Mouse (Mus musculus) G1E-ER4 (cell line): ENCODE results near the gene Ptgr1. TPM values are rescaled to one million over a fixed set of nuclear protein-coding genes. Genes with fewer than 3 reads are reported as not detected.

Source experiments
- GATA1 ChIP-seq: IDR thresholded peaks from one replicate; pipeline ENCODE4 v1.8.0; 2012; ENCODE audit warnings: low read length, inconsistent platforms
- polyA plus RNA-seq: library from polyadenylated mRNA; stranded (reverse); fragments of >175 nt; gene quantifications from 2 replicates; pipeline ENCODE4 v1.2.3, GENCODE M21; 2012

Gene Ptgr1
- polyA plus RNA-seq, 1 experiment, result 0.06 TPM

DNA sequence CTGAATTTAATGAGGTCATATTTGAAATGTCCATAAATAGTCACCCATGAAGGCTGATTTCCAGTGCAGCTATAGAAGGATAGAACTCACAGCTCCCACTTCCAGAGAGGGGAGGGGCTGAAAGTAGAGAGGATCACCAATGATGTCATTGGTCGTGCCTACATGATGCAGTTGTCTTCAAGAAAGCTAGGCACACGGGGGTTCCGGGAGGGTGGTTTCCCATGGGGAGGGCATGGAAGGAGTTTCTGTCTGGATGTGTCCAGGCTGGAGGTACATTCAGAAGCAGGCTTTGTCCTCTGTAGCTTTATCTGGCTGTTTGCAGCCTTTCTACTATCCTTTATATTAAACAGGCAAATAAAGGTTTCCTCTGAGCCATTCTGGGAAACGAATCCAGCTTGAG lies 38.5 kb downstream of the Ptgr1 start:
- TF ChIP-seq GATA1, result no peak

DNA sequence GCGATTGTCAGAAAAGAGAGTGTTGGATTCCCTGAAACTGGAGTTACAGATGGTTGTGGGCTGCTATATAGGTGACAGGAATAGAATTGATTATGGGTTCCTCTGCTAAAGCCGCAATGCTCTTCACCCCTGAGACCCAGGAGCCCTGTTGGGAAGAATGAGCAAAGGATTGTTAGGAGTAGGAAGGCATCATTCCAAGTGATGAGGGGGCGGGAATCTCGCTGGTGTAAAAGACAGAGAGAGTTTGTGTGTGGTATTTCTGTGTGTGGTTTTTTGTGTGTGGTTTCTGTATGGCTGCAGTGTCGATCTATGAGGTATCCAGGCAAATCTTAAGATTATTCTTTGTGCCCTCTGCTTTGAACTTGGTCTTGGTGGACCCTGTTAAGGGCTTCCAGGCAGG lies 42.2 kb downstream of the Ptgr1 start:
- no peak for TF ChIP-seq GATA1

DNA sequence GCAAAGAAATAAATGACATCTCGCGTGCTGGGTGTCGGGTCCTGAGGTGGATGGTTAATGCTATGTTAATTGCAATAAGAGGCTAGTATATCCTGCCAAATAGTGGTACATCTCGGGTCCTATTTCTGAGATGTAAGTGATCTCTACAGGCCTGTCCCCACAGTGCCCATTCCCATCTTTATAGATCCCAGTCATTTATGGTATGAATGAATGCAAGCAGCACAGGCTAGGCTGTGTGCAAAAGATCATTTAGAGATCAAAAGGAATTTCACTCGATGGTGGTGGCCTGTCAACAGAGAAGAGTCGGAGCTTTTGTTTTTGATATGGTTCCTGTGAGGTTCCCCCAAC lies 42.7 kb downstream of the Ptgr1 start:
- TF ChIP-seq GATA1, result no peak

DNA sequence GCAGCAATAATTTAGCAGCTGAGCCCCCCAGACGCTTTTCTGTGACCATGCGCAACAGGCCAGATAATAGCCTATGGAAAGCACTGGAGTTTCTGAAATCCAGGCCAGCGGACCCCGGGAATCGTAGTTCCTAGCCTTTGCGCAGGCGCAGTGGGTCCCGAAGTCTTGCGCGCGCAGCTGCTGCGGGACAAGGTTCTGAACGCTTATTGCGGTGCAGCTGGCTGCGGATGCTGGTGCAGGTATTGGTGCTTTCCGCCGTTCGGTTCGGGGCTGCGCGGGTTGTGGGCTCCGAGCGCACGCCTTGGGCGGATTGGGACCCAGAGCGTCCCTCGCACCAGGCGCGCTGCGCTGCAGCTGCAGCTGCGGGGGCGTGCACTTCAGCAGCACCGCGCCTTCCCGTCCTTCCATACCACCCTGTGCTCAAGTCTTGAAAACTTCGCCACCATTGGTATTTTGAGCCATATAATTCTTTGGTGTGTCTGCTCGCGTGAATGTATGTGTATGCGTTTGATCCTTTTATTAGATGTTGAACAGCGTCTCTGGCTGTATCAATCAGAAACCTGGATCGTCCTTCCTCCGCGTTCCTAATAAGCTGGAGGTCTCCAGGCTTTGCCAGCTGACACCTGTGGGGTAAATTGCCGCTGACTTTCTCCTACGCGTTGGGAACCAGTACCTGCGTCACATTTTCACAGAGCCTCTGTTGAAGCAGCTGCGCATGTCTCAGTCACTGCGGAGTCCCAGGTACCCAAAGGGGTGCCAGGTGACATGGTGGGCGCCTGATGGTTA lies 43.3 kb downstream of the Ptgr1 start, which contains the start of gene Zkscan16:
Zkscan16 (plus strand) TSS at position 209 of the 786 bp plus-strand sequence.
- TF ChIP-seq GATA1, result no peak

DNA sequence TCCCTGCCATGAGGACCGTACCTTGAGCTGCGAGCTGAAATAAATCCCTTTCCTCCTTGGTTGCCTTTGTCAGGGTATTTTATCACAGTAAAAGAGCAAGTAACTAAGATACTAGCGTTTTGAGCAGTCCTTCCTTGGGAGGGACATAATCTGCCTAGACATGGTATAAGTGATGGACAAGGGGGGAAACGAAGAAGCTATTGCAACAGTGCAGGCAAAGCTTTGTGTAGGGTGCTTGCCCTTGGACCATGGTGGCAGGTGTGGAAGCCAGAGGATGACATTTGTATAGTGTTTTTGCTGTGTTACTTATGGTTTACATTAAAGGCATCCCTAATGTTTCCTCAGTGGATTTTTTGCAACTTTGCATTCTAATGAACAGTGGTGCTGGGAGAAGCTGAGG lies 44.0 kb downstream of the Ptgr1 start:
- no peak for TF ChIP-seq GATA1

DNA sequence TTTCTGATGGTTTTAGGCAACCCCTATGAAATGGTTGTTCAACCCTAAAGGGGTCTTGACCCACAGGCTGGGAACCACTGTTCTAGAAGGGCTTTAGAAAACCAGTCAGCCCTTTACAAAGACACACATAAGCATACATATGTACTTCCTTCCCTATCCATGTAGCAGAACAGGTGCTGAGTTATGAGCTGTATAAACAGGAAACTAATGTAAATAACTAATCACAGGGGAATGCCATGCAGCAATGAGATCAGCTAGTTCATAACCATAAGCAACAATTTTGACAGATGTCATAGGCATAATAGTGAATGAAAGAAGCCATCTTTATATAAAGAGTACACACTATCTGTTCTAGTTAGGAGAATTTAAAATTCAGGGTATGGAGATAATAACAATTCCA lies 45.3 kb downstream of the Ptgr1 start:
- TF ChIP-seq GATA1, result no peak

DNA sequence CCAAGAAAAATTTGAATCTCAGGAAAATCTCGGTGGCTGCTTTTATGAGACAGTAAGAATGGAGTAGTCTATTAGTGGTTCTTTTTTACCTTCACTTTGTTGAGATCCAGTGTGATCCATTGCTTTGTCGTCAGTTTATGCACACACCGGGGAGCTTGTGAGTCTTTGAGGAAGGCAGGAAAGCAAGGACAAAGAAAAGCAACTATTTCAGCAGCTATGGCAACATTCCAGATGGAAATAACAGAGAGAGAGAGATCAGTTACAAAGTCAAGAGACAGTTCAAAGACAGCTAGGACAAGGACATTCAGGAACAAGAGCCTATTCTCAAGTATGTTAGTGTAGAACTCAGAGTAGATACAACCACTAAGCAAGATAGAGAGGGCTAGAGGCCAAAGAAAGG lies 51.1 kb downstream of the Ptgr1 start:
- TF ChIP-seq GATA1, result no peak

DNA sequence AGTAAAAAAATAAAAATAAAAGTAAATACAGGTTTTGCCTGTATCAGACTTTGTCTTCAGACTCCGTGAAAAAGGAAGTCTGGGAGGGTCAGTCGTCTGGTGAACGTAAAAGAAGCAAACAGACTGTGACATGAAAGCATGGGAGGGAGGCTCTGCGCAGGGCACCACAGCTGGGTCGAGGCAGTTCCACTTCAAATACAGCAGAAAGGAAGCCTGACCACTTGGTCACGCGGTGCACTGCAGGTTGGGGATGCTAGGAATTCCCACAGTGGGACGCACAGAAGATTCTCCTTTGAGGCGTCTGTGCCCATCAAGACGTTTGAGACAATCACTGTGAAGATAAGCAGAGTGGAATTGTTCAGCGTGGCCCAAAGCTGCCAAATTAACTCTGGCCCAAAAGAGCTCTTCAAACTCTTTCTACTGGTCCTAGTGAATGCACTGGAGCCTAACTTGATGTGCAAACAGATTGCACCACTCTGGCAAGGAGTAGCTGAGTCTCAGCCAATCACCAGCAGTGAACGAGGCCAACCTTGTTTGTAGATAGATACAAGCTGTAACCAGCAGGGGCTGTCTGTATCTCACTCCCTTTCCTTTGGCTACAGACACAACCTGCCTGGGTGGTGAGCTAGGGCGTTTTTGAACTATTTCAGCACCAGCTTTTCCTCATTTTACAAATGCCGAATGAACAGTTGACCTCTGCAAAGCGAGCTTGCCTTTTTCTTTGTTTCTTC lies 52.0 kb downstream of the Ptgr1 start:
- no peak for TF ChIP-seq GATA1

DNA sequence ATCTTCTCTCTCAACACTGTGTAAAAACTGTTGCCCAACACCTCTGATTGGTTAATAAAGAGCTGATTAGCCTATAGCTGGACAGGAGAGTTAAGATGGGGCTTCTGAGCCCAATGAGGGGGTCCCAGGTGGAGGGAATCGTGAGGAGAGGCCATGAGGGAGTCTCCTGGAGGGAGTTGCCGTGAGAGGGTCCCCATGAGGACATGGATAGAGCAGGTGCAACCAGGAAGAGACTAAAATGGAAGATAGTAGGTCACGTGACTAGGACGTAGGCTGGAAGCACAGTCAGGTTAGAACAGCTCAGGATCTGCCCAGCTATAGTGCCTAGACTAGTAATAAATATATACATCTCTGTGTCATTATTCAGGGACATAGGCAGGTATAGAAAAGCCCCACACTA lies 52.6 kb downstream of the Ptgr1 start:
- TF ChIP-seq GATA1, result no peak

DNA sequence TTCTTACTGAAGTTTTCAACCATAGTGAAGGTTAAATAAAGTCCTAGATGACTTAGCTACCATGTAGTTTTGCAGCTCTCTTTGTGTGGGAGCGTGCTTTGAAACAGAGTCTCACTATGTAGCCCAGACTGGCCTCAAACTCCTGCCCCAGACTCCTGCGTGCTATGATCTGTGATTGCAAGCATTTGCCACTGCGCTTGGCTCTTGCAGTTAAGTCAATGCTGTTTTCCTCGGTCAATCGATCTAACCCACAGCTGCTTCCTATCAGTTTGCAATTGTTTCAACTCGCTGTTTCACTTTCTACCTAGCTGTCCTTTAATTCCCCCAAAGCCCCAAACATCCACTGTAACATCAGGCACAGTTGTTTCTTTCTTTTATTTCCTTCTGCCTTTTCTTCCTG lies 54.4 kb downstream of the Ptgr1 start:
- TF ChIP-seq GATA1, result no peak

DNA sequence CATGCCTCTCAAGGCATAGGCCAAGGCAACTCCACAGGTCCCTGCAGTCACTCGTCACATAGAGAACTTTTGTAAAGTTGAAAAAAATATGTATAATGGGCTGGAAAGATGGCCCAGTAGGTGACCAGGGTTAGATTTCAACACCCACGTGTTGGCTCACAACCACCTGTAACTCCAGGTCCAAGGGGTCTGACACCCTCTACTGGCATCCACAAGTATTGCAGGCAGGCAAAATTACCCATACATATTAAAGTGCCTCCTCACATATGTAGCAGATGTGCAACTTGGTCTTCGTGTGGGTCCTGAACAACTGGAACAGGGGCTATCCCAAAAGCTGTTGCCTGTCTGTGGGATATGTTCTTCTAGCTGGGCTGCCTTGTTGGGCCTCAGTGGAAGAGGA lies 59.3 kb downstream of the Ptgr1 start:
- TF ChIP-seq GATA1, result no peak

DNA sequence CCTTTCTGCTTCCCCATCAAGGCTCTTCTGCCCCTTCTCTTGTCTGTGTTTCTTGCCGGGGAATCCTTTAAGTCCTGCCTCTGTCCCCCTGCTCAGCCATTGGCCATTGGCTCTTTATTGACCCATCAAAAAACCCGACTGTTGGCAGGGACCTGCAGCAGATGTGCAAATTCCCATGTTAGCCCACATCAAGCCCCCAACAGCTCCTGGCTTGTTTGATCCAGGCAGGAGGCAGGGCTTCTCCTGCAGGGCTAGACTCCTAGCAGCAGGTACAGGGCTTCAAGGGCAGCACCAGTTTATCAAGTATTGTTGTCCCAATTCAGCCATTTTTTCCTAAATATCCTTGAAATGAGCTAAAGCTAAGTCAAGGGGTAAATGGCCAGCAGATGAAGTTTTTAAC lies 60.8 kb downstream of the Ptgr1 start:
- TF ChIP-seq GATA1, result no peak

DNA sequence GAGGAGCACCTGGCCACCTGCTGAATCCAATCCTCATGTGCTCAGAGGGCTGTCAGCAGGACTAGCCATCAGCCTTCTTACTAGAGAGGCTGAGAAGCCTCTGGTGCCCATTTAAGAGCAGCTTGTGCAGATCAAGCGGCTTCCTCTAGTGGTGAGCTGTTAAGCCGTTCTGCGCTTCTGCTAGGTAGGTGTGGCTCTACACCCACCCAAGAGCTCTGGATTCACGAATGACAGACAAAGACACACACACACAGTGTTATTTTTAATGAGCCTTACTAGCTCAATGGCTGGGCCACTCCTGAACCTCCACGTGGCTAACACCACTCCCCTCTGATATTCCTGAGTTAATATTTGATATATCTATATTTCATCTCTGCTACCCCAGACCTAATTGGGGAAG lies 61.3 kb downstream of the Ptgr1 start:
- TF ChIP-seq GATA1, result no peak

DNA sequence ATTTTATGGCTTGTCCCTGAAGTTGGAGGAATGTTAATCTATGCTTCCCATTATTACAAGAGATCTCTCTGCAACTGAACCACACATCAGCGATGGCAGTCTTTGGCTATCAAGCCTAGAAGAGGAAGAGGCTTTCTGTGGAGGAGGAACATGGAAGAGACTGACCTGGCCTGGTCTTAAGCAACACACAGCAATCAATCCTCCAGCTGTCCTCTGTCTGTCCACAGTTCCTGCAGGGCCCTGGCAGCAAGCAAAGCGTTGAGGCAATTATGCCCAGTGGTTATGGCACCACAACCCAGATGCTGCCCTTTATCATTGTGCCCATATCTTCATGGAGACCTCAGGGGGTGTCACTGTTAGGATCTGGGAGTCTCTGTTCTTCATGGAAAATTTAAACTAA lies 63.0 kb downstream of the Ptgr1 start:
- TF ChIP-seq GATA1, result no peak

Other genes with a start within 250 kb of the Ptgr1 start
- not detected in 2 replicates for gene Olfr267, start 199.4 kb downstream of the Ptgr1 start, polyA plus RNA-seq
- 35.0 and 44.5 TPM in 2 replicates for gene Ecpas, start 74.4 kb downstream of the Ptgr1 start, polyA plus RNA-seq
- gene Zkscan16, start 43.5 kb downstream of the Ptgr1 start, polyA plus RNA-seq, result not detected in 2 replicates
- gene Dnajc25, start 7.9 kb upstream of the Ptgr1 start, polyA plus RNA-seq, result 3.8 and 6.5 TPM in 2 replicates
- not detected in 2 replicates for gene Gm20503, start 16.1 kb upstream of the Ptgr1 start, polyA plus RNA-seq
- 17.3 and 20.9 TPM in 2 replicates for gene Gng10, start 48.0 kb upstream of the Ptgr1 start, polyA plus RNA-seq
- not detected in 2 replicates for gene AI481877, start 151.9 kb upstream of the Ptgr1 start, polyA plus RNA-seq
- 90.3 and 143 TPM in 2 replicates for gene Ugcg, start 202.1 kb upstream of the Ptgr1 start, polyA plus RNA-seq